Mouse (Mus musculus) cerebellum, adult 8-10 months (tissue): ENCODE results near the gene Sgk1.

Experiments
- DNase-seq: peaks from one replicate; pipeline ENCODE4 v3.0.0; 2022

Gene Sgk1

GRCm38 (mm10) chr10:22007160-22007801 lies 125.3 kb downstream of the Sgk1 start:
- DNase-seq, result no peak

GRCm38 (mm10) chr10:22007802-22008172 lies 125.8 kb downstream of the Sgk1 start:
- no peak for DNase-seq

- DNase-seq, result peak; percentile 77
These were observed 128.3 kb downstream of the Sgk1 start for GRCm38 (mm10) chr10:22010088-22010818.

GRCm38 (mm10) chr10:22017469-22018159 lies 135.6 kb downstream of the Sgk1 start:
- no peak for DNase-seq

GRCm38 (mm10) chr10:22018618-22019017 lies 136.6 kb downstream of the Sgk1 start:
- no peak for DNase-seq

- peak; percentile 11 for DNase-seq
These were observed 152.3 kb downstream of the Sgk1 start for GRCm38 (mm10) chr10:22034303-22034702.

GRCm38 (mm10) chr10:22036256-22036655 lies 154.3 kb downstream of the Sgk1 start:
- DNase-seq, result peak; percentile 34
